Mouse (Mus musculus) embryonic fibroblast, embryonic 13.5 days (primary cell): ENCODE data around the gene Evi2a.

Experiments used
- CTCF ChIP-seq: IDR thresholded peaks from 2 replicates; pipeline ENCODE4 v1.5.1; 2011; ENCODE audit warnings: mild to moderate bottlenecking, control low read depth, low read length, moderate library complexity, borderline replicate concordance; ENCODE audit not compliant: insufficient read depth
- POLR2A ChIP-seq: IDR thresholded peaks from 2 replicates; pipeline ENCODE4 v1.6.1; 2011; ENCODE audit warnings: low read depth, mild to moderate bottlenecking, control low read depth, low read length, moderate library complexity

DNA sequence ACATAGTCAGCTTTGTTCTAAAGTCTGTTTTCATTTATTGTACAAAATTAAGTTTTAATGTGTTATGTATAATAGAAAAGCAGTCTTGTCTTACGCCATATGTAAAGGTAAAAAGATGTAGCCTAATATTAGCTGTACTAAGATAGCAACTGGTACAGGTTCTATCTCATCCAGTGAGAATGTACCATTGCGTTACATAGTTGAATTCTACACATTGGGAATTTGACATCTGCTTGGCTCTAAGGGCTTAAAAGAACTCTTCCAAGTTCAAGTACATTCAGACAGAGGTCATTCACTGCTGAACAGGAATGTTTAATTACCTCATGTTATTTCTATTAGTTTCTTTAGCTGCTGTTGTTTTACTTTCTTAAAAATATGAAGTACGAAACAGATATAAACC is 3.9 kb downstream of the Evi2a start:
- TF ChIP-seq CTCF (no peak), POLR2A (no peak)
